Mouse (Mus musculus) heart, adult 2 months (tissue): Measurements from ENCODE around the gene Nudt19. TPM values are rescaled to one million over a fixed set of nuclear protein-coding genes. Genes with fewer than 3 reads are reported as not detected.

Source experiments
- DNase-seq, 2 experiments: peaks; one replicate each; pipeline ENCODE4 v3.0.0; 2021
- H3K27ac ChIP-seq: fragments of 200-600 bp; 2 replicates; pipeline ENCODE4 v1.8.1; 2022
- H3K27me3 ChIP-seq: fragments of 200-500 bp; 2 replicates; pipeline ENCODE4 v1.6.1; 2012; ENCODE audit warnings: mild to moderate bottlenecking, low read length, inconsistent platforms, mixed read lengths; ENCODE audit not compliant: control insufficient read depth, insufficient read depth
- H3K36me3 ChIP-seq: fragments of 200-500 bp; 2 replicates; pipeline ENCODE4 v1.6.1; 2012; ENCODE audit warnings: low read length, inconsistent platforms; ENCODE audit not compliant: control insufficient read depth, insufficient read depth
- H3K4me1 ChIP-seq: fragments of 200-500 bp; 2 replicates; pipeline ENCODE4 v1.6.1; 2011; ENCODE audit warnings: low read length; ENCODE audit not compliant: control insufficient read depth, insufficient read depth
- H3K4me3 ChIP-seq: fragments of 200-600 bp; 2 replicates; pipeline ENCODE4 v1.8.1; 2022
- H3K79me2 ChIP-seq: fragments of 200-500 bp; replicated peaks from 2 replicates; pipeline ENCODE4 v1.6.1; 2012; ENCODE audit warnings: mild to moderate bottlenecking, inconsistent platforms, low read length, moderate library complexity, mixed read lengths; ENCODE audit not compliant: control insufficient read depth, insufficient read depth
- H3K9ac ChIP-seq: fragments of 200-500 bp; 2 replicates; pipeline ENCODE4 v1.6.1; 2012; ENCODE audit warnings: low read depth, mild to moderate bottlenecking, control low read depth, inconsistent platforms, low read length, mixed read lengths
- CTCF ChIP-seq: fragments of 200-600 bp; IDR thresholded peaks from 2 replicates; pipeline ENCODE4 v1.8.1; 2022; ENCODE audit warnings: antibody characterized with exemption, mild to moderate bottlenecking, moderate library complexity
- EP300 ChIP-seq: fragments of 200-500 bp; IDR thresholded peaks from 2 replicates; pipeline ENCODE4 v1.6.1; 2011; ENCODE audit warnings: low read depth, low read length, control low read depth; ENCODE audit not compliant: insufficient read depth
- POLR2A ChIP-seq: fragments of 200-500 bp; IDR thresholded peaks from 2 replicates; pipeline ENCODE4 v1.6.1; 2011; ENCODE audit warnings: mild to moderate bottlenecking, low read depth, low read length, control low read depth; ENCODE audit not compliant: insufficient read depth
- WGBS: fragments of 180-500 bp; shearing (Covaris S2); methylation state at CpG from one replicate; pipeline ENCODE4 v1.1.7; 2018; 5-methylcytosine and 5-hydroxymethylcytosine counted together
- intact Hi-C: fragments of 180-260 bp; cut with DNase I; formaldehyde crosslinking; loops from one replicate; pipeline ENCODE4 v1.15.1; 2025
- long read RNA-seq: library from polyadenylated mRNA; stranded (forward); transcript quantifications from one replicate; pipeline ENCODE4 v2.0.0, GENCODE M21; 2021
- polyA plus RNA-seq: library from polyadenylated mRNA; depleted of rRNA; stranded (reverse); fragments of >200 nt; gene quantifications from 2 replicates; pipeline ENCODE4 v1.2.3, GENCODE M21; 2012; rRNA removed
- total RNA-seq, 2 experiments: library from RNA; stranded (reverse); gene quantifications; 2 replicates each; pipeline ENCODE4 v1.2.3; 2021

Gene Nudt19
- total RNA-seq (10 to 100 TPM; 63.9 to 73.5 TPM), polyA plus RNA-seq (44.1 and 59.6 TPM in 2 replicates)
- long read RNA-seq, transcript Nudt19-201 (3 exons, 2,298 nt), result major isoform, 94 of 97 reads
- long read RNA-seq, partial matches to known transcripts, result 0 of 97 reads
- long read RNA-seq, other reads (novel, unspliced or antisense), result 1 of 97 reads

DNA sequence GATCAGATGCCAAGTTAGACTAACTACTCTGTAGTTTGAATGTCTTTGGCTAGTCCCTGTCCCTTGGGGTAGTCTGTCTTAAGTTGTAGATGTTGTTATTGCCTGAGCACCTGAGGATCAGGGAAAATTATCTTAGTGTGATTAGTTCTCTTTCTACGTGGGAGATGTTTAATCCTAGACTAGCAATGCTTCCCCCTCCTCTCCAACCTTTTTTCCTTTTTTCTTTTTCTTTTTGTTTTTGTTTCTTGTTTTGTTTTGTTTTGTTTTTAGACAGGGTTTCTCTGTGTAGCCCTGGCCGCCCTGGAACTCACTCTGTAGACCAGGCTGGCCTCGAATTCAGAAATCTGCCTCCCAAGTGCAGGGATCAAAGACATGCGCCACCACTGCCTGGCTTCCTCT lies at the start of gene Nudt19:
Nudt19 (minus strand) TSS at position 100 of the 399 bp plus-strand sequence.
- Histone ChIP-seq H3K79me2 (no peaks in the 10 kb centered on the region), H3K4me1 (no peaks in the 10 kb centered on the region), H3K4me3 (peak within 1 kb of the TSS; percentile 73), H3K36me3 (no peaks in the 10 kb centered on the region), H3K27me3 (no peaks in the 10 kb centered on the region), H3K27ac (peak within 1 kb of the TSS; percentile 96), H3K9ac (peak within 1 kb of the TSS; percentile 88)
- DNase-seq, result no peak
- 62% methylated on average over 4 of the region's 4 CpGs for WGBS
- TF ChIP-seq CTCF (no peak), POLR2A (no peak), EP300 (no peak)
- intact Hi-C loops, result loop anchor here (2.0 to 10.0 kb wide), 2 partner anchors 29 to 161 kb away; partner anchors contain the start of genes Cep89, Faap24 and Rgs9bp

DNA sequence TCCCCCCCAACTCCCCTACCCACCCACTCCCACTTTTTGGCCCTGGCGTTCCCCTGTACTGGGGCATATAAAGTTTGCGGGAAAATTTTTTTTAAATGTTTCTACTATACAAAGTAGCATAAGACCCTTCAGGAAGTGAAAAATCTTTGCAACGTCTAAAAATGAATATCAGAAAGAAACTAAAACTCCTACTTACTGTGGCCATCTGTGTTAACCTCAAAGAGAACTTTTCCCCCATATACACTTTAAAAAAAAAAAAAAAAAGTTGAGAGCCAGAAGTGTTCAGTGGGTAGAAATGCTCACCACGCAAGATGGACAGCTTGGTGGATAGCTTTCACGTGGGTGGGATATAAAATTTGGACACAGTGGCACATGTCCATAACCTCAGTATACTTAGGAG lies 46.7 kb upstream of the Nudt19 start:
- Histone ChIP-seq H3K27me3 (no peaks in the 10 kb centered on the region), H3K4me3 (no peak overlapping the region), H3K36me3 (no peaks in the 10 kb centered on the region), H3K27ac (no peak overlapping the region), H3K79me2 (no peaks in the 10 kb centered on the region), H3K4me1 (no peaks in the 10 kb centered on the region), H3K9ac (no peak overlapping the region)
- TF ChIP-seq CTCF, result no peak
- TF ChIP-seq EP300, result no peak
- no peak for TF ChIP-seq POLR2A
- intact Hi-C loops, result no loop called here
- no peak for DNase-seq
- 92% methylated on average over 5 of the region's 5 CpGs for WGBS

DNA sequence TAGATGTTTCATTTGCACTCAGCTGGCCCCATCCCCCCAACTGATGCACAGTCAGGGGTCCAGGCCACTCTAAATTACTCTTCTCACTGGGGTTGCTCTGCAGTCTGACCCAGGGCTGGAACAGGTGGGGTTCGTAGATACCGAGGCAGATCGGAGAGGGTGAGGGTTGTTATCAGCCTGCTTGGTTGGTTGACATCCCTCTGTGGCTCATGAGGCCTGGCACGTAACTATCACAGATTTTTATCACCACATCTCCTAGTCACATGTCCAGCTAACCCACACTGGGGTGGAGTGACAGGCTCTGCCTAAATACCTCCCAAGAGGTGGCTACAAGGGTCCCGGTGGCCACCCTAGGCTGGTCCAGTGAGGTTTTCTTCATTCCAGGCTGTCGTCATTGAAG lies 45.0 kb upstream of the Nudt19 start:
- Histone ChIP-seq H3K27me3 (no peaks in the 10 kb centered on the region), H3K4me1 (no peaks in the 10 kb centered on the region), H3K36me3 (no peaks in the 10 kb centered on the region), H3K79me2 (no peaks in the 10 kb centered on the region), H3K9ac (no peak overlapping the region), H3K4me3 (no peak overlapping the region), H3K27ac (no peak overlapping the region)
- no peak for DNase-seq
- intact Hi-C loops, result no loop called here
- WGBS, result 89% methylated on average over 6 of the region's 6 CpGs
- TF ChIP-seq CTCF, result no peak
- no peak for TF ChIP-seq POLR2A
- TF ChIP-seq EP300, result no peak

DNA sequence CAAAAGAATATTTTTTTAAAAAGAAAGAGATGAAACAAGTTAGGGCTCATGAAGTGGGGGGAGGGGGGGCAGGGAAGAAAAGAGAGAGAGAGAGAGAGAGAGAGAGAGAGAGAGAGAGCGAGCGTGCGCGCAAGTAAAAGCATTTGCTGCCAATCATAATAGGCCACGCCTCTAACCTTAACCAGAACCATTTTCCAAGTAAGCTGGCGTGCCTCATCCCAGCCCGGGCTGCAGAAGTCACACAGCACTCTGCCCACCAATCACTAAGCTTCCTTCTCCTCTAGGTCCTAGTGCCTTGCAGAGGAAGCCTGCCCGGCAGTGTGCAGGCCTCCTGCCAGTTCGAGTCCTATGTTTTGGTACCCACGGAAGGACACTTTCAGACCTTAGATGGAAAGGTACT lies 43.9 kb upstream of the Nudt19 start:
- H3K36me3 ChIP-seq, result no peaks in the 10 kb centered on the region
- no peak for DNase-seq

DNA sequence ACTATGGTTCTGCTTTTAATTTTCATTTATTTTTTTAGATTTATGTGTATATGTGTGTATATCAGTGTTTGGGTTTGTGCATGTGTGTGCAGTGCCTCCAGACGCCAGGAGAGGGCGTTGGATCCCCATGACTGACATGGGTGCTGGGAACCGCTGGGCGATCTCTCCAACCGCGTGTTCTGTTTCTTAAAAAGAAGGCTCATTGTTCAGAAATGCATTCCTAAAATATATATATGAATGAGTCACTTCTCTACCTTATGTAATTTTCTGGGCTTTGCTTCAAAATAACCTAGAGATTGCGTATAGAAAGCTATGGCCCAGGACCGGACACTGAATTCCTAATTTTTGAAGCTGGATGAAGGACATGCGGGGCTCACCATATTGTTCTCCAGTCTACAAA lies 43.4 kb upstream of the Nudt19 start:
- no peaks in the 10 kb centered on the region for H3K27me3 ChIP-seq
- H3K79me2 ChIP-seq, result no peaks in the 10 kb centered on the region
- H3K9ac ChIP-seq, result no peak overlapping the region
- no peak overlapping the region for H3K4me3 ChIP-seq
- TF ChIP-seq EP300 (no peak), POLR2A (no peak), CTCF (no peak)
- no peaks in the 10 kb centered on the region for H3K36me3 ChIP-seq
- H3K27ac ChIP-seq, result no peak overlapping the region
- intact Hi-C loops, result no loop called here
- no peak for DNase-seq
- H3K4me1 ChIP-seq, result no peaks in the 10 kb centered on the region
- 89% methylated on average over 9 of the region's 9 CpGs for WGBS

More for the DNA sequence above, 43.9 kb upstream of the Nudt19 start:
- no peak overlapping the region for H3K27ac ChIP-seq
- no peak overlapping the region for H3K9ac ChIP-seq
- no peaks in the 10 kb centered on the region for H3K27me3 ChIP-seq
- no peak overlapping the region for H3K4me3 ChIP-seq
- H3K79me2 ChIP-seq, result no peaks in the 10 kb centered on the region
- intact Hi-C loops, result no loop called here
- H3K4me1 ChIP-seq, result no peaks in the 10 kb centered on the region
- TF ChIP-seq EP300 (no peak), POLR2A (no peak), CTCF (no peak)
- WGBS, result 92% methylated on average over 10 of the region's 10 CpGs

DNA sequence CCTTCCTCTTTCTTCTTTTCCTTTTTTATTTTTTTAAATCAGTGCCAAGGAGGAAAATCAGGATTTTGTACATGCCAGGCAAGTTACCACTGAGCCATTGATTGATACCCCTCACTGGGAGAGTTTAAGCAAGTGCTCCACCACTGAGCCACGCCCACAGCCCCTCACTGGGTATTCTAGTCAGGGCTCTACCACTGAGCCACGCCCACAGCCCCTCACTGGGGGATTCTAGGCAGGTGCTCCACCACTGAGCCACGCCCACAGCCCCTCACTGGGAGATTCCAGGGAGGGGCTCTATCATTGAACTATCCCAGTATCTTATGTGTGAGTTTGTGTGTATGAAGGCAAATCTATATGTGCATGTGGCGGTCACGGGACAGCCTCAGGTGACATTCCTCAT lies 38.2 kb upstream of the Nudt19 start:
- Histone ChIP-seq H3K4me1 (no peaks in the 10 kb centered on the region; the same call in 1 of the 2 replicates), H3K79me2 (no peaks in the 10 kb centered on the region; the same call in 1 of the 2 replicates), H3K36me3 (no peaks in the 10 kb centered on the region), H3K27me3 (no peaks in the 10 kb centered on the region), H3K27ac (no peak overlapping the region), H3K4me3 (no peak overlapping the region), H3K9ac (no peak overlapping the region)
- TF ChIP-seq EP300 (no peak), POLR2A (no peak), CTCF (no peak)
- intact Hi-C loops, result no loop called here
- DNase-seq, result no peak
- 96% methylated on average over 5 of the region's 5 CpGs for WGBS
